Mouse (Mus musculus) C2C12 (cell line): ENCODE data around the gene Nkx3-2. TPM values are rescaled to one million over a fixed set of nuclear protein-coding genes. Genes with fewer than 3 reads are reported as not detected.

Experiments
- H3K27me3 ChIP-seq: one replicate; pipeline ENCODE4 v1.6.1; 2011; ENCODE audit not compliant: control insufficient read depth, insufficient read depth, insufficient read length
- H3K36me3 ChIP-seq: one replicate; pipeline ENCODE4 v1.6.1; 2011; ENCODE audit not compliant: control insufficient read depth, insufficient read depth
- H3K4me3 ChIP-seq: one replicate; pipeline ENCODE4 v1.5.1; 2011; ENCODE audit warnings: mild to moderate bottlenecking, control low read depth; ENCODE audit not compliant: poor library complexity, insufficient read depth, severe bottlenecking
- H3K79me2 ChIP-seq: one replicate; pipeline ENCODE4 v1.6.1; 2011; ENCODE audit not compliant: control insufficient read depth, insufficient read depth
- H3K79me3 ChIP-seq: one replicate; pipeline ENCODE4 v1.6.1; 2011; ENCODE audit warnings: low read depth, control low read depth
- H3ac ChIP-seq: one replicate; pipeline ENCODE3; 2011; ENCODE audit warnings: low read depth; ENCODE audit not compliant: control insufficient read depth, insufficient read length
- CEBPB ChIP-seq: IDR thresholded peaks from one replicate; pipeline ENCODE4 v1.6.1; 2011; ENCODE audit warnings: low read depth, mild to moderate bottlenecking, control low read depth, moderate library complexity
- CTCF ChIP-seq: IDR thresholded peaks from one replicate; pipeline ENCODE4 v1.5.1; 2011; ENCODE audit not compliant: control insufficient read depth, insufficient read depth, insufficient read length
- FOSL1 ChIP-seq: IDR thresholded peaks from one replicate; pipeline ENCODE4 v1.8.0; 2011; ENCODE audit warnings: mild to moderate bottlenecking, low read length; ENCODE audit not compliant: poor library complexity, insufficient read depth, severe bottlenecking
- MAX ChIP-seq: IDR thresholded peaks from one replicate; pipeline ENCODE4 v1.6.1; 2011; ENCODE audit warnings: mild to moderate bottlenecking, control low read depth
- MYOD1 ChIP-seq: IDR thresholded peaks from one replicate; pipeline ENCODE4 v1.6.1; 2011; ENCODE audit warnings: low read depth; ENCODE audit not compliant: control insufficient read depth, insufficient read length
- MYOG ChIP-seq: IDR thresholded peaks from one replicate; pipeline ENCODE4 v1.6.1; 2011; ENCODE audit not compliant: control insufficient read depth, insufficient read length; ENCODE audit errors: extremely low read depth
- USF1 ChIP-seq: IDR thresholded peaks from one replicate; pipeline ENCODE4 v1.6.1; 2011; ENCODE audit warnings: low read depth, mild to moderate bottlenecking, control low read depth, moderate library complexity
- long read RNA-seq, 2 experiments: library from polyadenylated mRNA; unstranded; transcript quantifications; one replicate each; pipeline ENCODE4 v2.0.0; 2019 to 2020
- polyA plus RNA-seq: library from polyadenylated mRNA; unstranded; fragments of >200 nt; fragmentation: generic; extraction: Trizol; gene quantifications from one replicate; pipeline ENCODE4 v1.2.1, GENCODE M21; 2012; ENCODE audit warnings: missing spikeins

Nkx3-2 gene
- polyA plus RNA-seq = 0.02 TPM
- long read RNA-seq, experiment 1 = 0 reads
- long read RNA-seq, experiment 2 = 0 reads

DNA sequence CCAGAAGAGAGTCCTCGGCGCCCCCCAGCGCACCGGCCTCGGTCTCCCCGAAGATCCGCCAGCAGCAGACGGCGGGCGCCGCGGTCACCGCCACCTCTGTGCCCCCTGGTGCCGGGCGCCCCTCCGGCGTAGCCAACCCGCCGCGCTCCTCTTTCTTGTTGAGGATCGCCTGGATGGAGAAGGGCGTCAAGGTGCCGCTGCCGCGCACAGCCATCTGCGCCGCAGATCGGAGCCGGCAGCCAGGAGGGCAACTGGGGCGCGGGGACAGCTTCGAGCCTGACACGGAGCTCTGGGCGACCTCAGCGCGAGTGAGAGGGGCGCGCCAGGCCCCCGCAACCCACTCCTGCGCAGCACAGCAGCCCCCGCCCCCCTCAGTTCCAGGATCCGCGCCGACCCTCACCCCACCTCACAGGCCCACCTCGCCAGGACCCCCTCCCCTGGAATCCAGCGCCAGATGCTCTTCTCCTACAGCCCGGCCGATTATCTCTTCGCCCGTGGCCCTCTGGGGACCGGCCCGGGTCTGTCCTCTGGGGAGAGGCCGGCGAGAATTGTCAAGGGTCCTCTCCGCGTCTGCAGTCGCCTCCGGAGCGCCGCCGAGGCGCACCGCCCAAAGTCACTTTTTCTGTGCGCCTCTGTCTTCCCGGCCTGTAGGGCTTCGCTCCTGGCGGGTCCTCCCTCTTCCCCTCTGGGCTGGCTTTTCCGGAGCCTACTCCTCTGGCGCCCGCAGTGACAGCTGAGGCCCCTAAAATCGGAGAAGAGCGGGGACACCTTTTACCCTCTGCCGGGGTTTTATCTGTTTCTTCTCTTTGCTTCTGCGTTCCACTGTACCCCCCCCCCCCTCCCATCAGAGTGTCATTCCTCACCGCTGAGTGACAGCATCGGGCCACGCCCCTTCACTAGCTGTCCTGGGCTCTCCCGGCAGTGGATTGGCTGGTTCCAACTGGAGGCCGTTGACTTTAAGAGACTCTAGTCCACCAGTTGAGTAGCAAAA is at the start of gene Nkx3-2:
Gene Nkx3-2, minus strand, starts transcription at position 771 of the 991 bp plus-strand sequence.
- peaks cover 37% of the 10 kb centered on the region for H3K27me3 ChIP-seq
- H3K4me3 ChIP-seq = no peak within 1 kb of the TSS
- H3K79me3 ChIP-seq = no peaks in the 10 kb centered on the region
- H3ac ChIP-seq = no peak within 1 kb of the TSS
- TF ChIP-seq MAX (no peak), MYOD1 (no peak), FOSL1 (no peak), CEBPB (no peak), USF1 (no peak), CTCF (no peak), MYOG (no peak)
- H3K36me3 ChIP-seq = no peaks in the 10 kb centered on the region
- H3K79me2 ChIP-seq = no peaks in the 10 kb centered on the region

GRCm38 (mm10) chr5:41812516-41812915 is 48.2 kb upstream of the Nkx3-2 start:
- Histone ChIP-seq H3K79me3 (no peaks in the 10 kb centered on the region), H3K36me3 (peaks cover 20% of the 10 kb centered on the region)
- TF ChIP-seq FOSL1 (no peak), MYOG (no peak), MAX (no peak), USF1 (no peak), MYOD1 (no peak), CTCF (no peak)

DNA sequence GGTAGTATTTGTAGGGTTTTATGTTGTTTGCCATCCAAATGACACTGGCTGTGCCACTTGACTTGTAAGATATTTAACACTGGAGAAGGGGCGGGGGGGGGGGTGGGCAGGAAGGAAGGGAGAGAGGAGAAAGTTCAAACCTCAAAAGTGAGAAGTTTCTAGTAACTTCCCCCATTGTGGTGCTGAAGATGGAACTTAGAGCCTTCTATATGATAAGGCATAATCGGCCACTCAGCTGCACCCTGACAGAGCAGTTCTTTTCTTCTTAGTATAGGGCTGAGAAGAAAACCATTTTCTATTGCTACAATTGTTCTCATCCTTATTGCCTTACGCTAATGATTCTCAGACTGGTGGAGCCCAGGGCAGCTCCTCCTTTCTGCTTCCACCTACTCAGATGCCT is 47.0 kb upstream of the Nkx3-2 start:
- Histone ChIP-seq H3K79me3 (no peaks in the 10 kb centered on the region), H3K4me3 (no peak overlapping the region), H3ac (no peak overlapping the region), H3K36me3 (peaks cover 24% of the 10 kb centered on the region), H3K79me2 (no peaks in the 10 kb centered on the region), H3K27me3 (no peaks in the 10 kb centered on the region)
- TF ChIP-seq MYOG (no peak), CTCF (no peak), MAX (no peak), MYOD1 (no peak), FOSL1 (no peak), USF1 (no peak), CEBPB (no peak)

More at GRCm38 (mm10) chr5:41812516-41812915, 48.2 kb upstream of the Nkx3-2 start:
- Histone ChIP-seq H3ac (no peak overlapping the region), H3K4me3 (no peak overlapping the region), H3K79me2 (no peaks in the 10 kb centered on the region), H3K27me3 (no peaks in the 10 kb centered on the region)

DNA sequence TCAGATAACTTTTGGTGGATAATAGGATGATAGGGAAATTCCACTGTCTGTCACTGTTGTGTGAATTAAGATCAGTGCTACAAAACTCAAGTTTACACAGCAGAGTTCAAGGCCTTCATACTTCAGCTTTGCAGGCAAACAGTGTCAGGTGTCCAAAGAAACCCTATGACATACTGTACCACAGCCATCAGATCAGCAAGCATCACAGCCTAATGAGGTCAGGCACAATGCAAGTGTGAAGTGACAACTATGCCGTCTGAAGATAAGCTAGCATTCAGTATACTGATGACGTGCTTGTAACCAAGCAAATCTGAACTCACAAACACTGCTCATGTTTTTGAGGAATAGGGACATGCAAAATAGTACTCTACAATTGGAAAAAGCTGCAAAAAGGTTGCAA is 43.1 kb upstream of the Nkx3-2 start:
- TF ChIP-seq FOSL1 (no peak), MYOD1 (no peak), CTCF (no peak), USF1 (no peak), MAX (no peak), CEBPB (no peak), MYOG (no peak)
- Histone ChIP-seq H3K79me3 (no peaks in the 10 kb centered on the region), H3K79me2 (no peaks in the 10 kb centered on the region), H3K4me3 (no peak overlapping the region), H3K27me3 (no peaks in the 10 kb centered on the region), H3ac (no peak overlapping the region), H3K36me3 (peaks cover 40% of the 10 kb centered on the region)

- TF ChIP-seq MAX = no peak
These were observed 41.9 kb upstream of the Nkx3-2 start for GRCm38 (mm10) chr5:41806176-41806575.

DNA sequence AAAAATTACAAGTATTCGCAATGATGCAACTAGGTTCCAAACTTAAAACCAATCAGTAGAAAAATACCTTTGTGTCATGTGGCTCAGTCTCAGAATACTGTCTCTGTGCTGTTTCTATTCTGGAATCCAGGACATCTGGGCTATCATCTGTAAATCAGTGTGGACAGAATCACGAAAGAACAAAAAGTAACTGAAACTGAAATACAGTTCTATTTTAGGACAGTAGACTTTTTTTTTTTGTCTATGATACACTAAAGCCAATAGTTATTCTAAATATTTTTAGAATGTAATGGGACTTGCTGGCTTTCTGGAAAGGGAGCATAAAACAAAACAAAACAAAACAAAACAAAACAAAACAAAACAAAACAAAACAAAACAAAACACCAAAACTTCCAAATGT is 40.8 kb upstream of the Nkx3-2 start:
- Histone ChIP-seq H3K36me3 (peaks cover 46% of the 10 kb centered on the region), H3K27me3 (no peaks in the 10 kb centered on the region), H3K4me3 (no peak overlapping the region), H3K79me2 (no peaks in the 10 kb centered on the region), H3K79me3 (no peaks in the 10 kb centered on the region), H3ac (no peak overlapping the region)
- no peak for TF ChIP-seq USF1
- TF ChIP-seq CTCF = no peak
- TF ChIP-seq MYOG = no peak
- TF ChIP-seq FOSL1 = no peak
- no peak for TF ChIP-seq MAX
- no peak for TF ChIP-seq CEBPB
- no peak for TF ChIP-seq MYOD1

More at GRCm38 (mm10) chr5:41806176-41806575, 41.9 kb upstream of the Nkx3-2 start:
- Histone ChIP-seq H3K36me3 (peaks cover 40% of the 10 kb centered on the region), H3K27me3 (no peaks in the 10 kb centered on the region), H3K79me2 (no peaks in the 10 kb centered on the region), H3K4me3 (no peak overlapping the region), H3K79me3 (no peaks in the 10 kb centered on the region), H3ac (no peak overlapping the region)
